Mouse (Mus musculus) neural tube, embryonic 15.5 days (tissue): ENCODE measurements at regions not wholly inside any gene's neighbourhood (a gene's known extent, or its start where the extent isn't known, plus 50 kb on each side); places are given as distances from the start of the nearest gene placed in this dataset.

Experiments used
- ATAC-seq: fragments of 200-750 bp; cut with Nextera tagmentation; 2 replicates; pipeline ENCODE4 v1.8.0; 2017; ENCODE audit warnings: mild to moderate bottlenecking, moderate TSS enrichment, moderate library complexity; ENCODE audit not compliant: low FRiP score
- H3K27ac ChIP-seq: fragments of 300-500 bp; sonication (generic); replicated peaks from 2 replicates; pipeline ENCODE4 v1.5.1; 2015; ENCODE audit warnings: mild to moderate bottlenecking, inconsistent platforms
- H3K27me3 ChIP-seq: fragments of 300-500 bp; sonication (generic); replicated peaks from 2 replicates; pipeline ENCODE4 v1.6.1; 2015; ENCODE audit warnings: inconsistent platforms
- H3K36me3 ChIP-seq: fragments of 300-500 bp; sonication (generic); 2 replicates; pipeline ENCODE4 v1.6.1; 2015; ENCODE audit warnings: inconsistent platforms
- H3K4me1 ChIP-seq: fragments of 300-500 bp; sonication (generic); 2 replicates; pipeline ENCODE4 v1.6.1; 2015; ENCODE audit warnings: inconsistent platforms
- H3K4me2 ChIP-seq: fragments of 300-500 bp; sonication (generic); 2 replicates; pipeline ENCODE4 v1.6.1; 2015; ENCODE audit warnings: inconsistent platforms, mild to moderate bottlenecking, moderate library complexity
- H3K4me3 ChIP-seq: fragments of 300-500 bp; sonication (generic); replicated peaks from 2 replicates; pipeline ENCODE4 v1.5.1; 2015; ENCODE audit warnings: mild to moderate bottlenecking, inconsistent platforms
- H3K9ac ChIP-seq: fragments of 300-500 bp; sonication (generic); replicated peaks from 2 replicates; pipeline ENCODE4 v1.6.1; 2015; ENCODE audit warnings: mild to moderate bottlenecking, inconsistent platforms
- H3K9me3 ChIP-seq: fragments of 300-500 bp; sonication (generic); replicated peaks from 2 replicates; pipeline ENCODE4 v1.6.1; 2016; ENCODE audit warnings: inconsistent platforms
- WGBS: fragments of 180-500 bp; shearing (Covaris S2); methylation state at CpG from one replicate; pipeline ENCODE4 v1.1.7; 2015; ENCODE audit warnings: mixed read lengths; 5-methylcytosine and 5-hydroxymethylcytosine counted together

DNA sequence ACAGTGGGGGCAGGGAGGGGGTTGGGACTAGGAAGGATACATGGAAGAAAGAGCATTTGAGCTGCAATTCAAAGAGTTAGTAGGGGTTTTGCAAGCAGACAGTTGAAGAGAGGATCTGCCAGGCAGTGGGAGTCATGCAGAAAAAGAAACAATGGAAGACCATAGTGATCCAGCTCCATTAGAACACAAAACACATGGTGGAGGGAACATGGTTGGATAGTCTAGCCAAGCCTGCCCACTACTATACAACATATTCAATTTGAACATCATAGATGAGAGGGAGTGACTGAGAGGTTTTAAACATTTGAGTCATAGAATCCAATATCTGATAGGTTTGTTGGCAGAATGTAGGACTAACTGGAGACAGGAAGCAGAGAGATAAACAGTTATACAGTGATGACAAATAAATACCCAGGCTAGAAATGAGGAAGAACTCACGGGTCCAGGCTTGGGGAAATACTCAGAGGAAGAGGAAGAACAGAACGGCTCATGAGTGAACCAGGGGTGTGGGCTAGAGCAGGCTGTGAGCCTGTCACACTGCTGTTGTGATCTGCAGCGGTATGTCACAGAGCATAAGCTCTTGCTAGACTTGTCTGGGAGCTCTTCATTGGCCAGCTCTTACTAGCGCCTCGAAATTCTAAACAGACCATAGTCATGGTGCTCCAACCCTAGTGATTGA is 646.5 kb downstream of the Bcl11a start:
- no peaks in the 10 kb centered on the region for H3K9me3 ChIP-seq
- ATAC-seq: no peak
- 90% methylated on average over 5 of the region's 5 CpGs for WGBS

DNA sequence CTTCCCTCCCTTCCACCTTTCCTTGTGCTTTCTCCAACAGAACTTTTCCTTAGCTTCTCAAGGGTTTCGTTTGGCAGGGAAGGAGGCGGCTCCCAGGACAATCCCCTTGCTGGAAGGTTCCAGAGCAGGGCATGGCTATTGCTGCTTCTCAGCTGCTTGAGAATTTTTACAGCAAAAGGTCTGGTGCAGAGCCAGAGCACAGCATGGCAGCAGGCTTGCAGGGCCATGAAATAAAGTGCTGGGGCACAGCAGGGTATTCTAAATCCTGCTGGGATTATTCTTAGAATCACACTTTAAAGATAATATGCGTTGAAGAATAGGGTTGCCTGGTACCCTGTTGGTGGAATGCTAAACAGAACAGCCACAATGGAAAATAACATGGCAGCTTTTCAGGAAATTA is 648.5 kb downstream of the Bcl11a start:
- Histone ChIP-seq H3K4me3 (no peak overlapping the region), H3K27me3 (no peaks in the 10 kb centered on the region), H3K4me2 (no peak overlapping the region), H3K9me3 (no peaks in the 10 kb centered on the region), H3K36me3 (no peaks in the 10 kb centered on the region), H3K9ac (no peak overlapping the region), H3K4me1 (no peaks in the 10 kb centered on the region), H3K27ac (no peak overlapping the region)
- 21% methylated on average over 3 of the region's 3 CpGs for WGBS
- no peak for ATAC-seq

More for the DNA sequence above, 646.5 kb downstream of the Bcl11a start:
- Histone ChIP-seq H3K4me1 (no peaks in the 10 kb centered on the region), H3K4me3 (no peak overlapping the region), H3K9ac (no peak overlapping the region), H3K27ac (no peak overlapping the region), H3K4me2 (no peak overlapping the region), H3K36me3 (no peaks in the 10 kb centered on the region), H3K27me3 (no peaks in the 10 kb centered on the region)

GRCm38 (mm10) chr11:24727404-24727803 is 649.5 kb downstream of the Bcl11a start:
- H3K9me3 ChIP-seq: no peaks in the 10 kb centered on the region
- no peak overlapping the region for H3K9ac ChIP-seq
- no peaks in the 10 kb centered on the region for H3K27me3 ChIP-seq
- no peak overlapping the region for H3K27ac ChIP-seq
- no peak for ATAC-seq
- no peaks in the 10 kb centered on the region for H3K4me1 ChIP-seq
- H3K36me3 ChIP-seq: no peaks in the 10 kb centered on the region
- 22% methylated on average over 1 of the region's 1 CpGs for WGBS
- H3K4me2 ChIP-seq: no peak overlapping the region
- no peak overlapping the region for H3K4me3 ChIP-seq

DNA sequence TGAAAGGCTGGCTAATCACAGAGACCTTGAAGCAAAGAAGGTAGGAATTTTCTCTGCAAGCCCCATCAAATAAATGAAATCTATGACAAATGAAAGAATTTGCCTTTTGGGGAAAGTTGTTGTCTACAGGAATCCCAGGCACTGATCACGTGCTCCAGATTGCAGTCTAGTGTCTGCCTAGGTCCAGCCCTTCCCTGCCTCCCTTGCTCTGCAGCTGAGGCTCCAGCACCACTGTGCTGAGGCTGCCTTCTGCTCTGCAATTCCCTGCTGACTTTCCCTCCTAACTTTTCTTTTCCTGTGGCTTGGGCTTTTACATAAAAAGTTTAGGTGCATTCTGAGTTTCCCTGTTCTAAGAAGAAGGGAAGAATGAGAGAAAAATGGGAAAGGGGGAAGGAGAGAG is 653.6 kb downstream of the Bcl11a start:
- ATAC-seq: no peak
- no peaks in the 10 kb centered on the region for H3K36me3 ChIP-seq
- H3K4me3 ChIP-seq: no peak overlapping the region
- H3K4me2 ChIP-seq: no peak overlapping the region
- no peak overlapping the region for H3K27ac ChIP-seq
- H3K27me3 ChIP-seq: no peaks in the 10 kb centered on the region
- no peaks in the 10 kb centered on the region for H3K4me1 ChIP-seq
- no peaks in the 10 kb centered on the region for H3K9me3 ChIP-seq
- no peak overlapping the region for H3K9ac ChIP-seq
- WGBS: 15% methylated on average over 1 of the region's 1 CpGs

DNA sequence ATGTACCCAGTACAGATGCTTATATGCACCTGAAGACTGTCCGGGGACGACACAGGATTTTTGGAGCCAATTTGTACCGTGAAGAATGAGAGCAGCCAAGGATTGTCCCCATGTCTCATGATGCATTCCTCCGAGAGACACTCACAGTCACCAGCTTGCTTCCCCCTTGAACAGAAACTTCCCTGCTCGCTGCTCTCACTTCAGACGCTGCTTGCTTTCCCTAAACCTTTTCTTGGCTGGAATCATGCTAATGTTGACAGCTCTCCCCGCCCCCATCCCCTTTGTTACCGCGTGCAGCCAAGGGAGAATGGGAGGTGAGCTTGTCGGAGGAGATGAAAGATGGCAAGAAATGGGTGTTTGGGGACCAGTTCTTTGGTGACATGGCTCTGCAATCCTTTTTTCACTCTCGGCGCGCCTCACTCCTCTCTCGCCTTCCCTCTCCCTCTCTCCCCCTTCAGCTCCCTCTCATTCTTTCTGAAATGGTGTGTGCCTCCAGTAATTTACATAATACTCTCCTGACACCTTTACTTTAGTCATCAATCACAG is 661.9 kb downstream of the Bcl11a start:
- Histone ChIP-seq H3K4me3 (peak overlapping the region; percentile 24), H3K4me2 (peak overlapping the region; percentile 63), H3K9me3 (no peaks in the 10 kb centered on the region), H3K4me1 (peaks cover 16% of the 10 kb centered on the region), H3K27ac (peak overlapping the region; percentile 69), H3K9ac (peak overlapping the region; percentile 34), H3K36me3 (no peaks in the 10 kb centered on the region), H3K27me3 (no peaks in the 10 kb centered on the region)
- 6% methylated on average over 14 of the region's 14 CpGs for WGBS
- ATAC-seq: peak; percentile 75; the same call in 1 of the 2 replicates

DNA sequence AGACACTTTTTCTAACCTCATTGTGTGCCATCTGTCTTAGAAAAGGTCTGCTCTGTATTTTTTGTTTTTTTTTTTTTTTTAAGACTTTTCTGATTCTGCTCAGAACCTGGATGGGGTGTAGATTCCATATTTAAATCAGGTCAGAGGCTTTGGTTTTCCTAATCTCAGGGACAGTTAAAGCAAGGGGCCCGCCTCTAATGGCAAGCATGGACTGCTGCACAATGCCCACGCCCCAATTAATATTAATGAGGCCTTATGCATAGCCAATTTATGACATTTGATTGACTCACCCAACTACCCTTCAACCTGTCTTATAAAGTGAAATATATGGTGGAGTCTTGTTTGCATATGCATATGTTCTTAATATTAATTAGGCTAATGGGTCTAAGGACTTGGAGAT is 662.6 kb downstream of the Bcl11a start:
- peaks cover 16% of the 10 kb centered on the region for H3K4me1 ChIP-seq
- H3K36me3 ChIP-seq: no peaks in the 10 kb centered on the region
- peak overlapping the region; percentile 63 for H3K4me2 ChIP-seq
- 38% methylated on average over 2 of the region's 2 CpGs for WGBS
- no peak overlapping the region for H3K4me3 ChIP-seq
- no peaks in the 10 kb centered on the region for H3K9me3 ChIP-seq
- no peak for ATAC-seq
- no peaks in the 10 kb centered on the region for H3K27me3 ChIP-seq
- H3K27ac ChIP-seq: peak overlapping the region; percentile 54; the same call in 1 of the 2 replicates
- H3K9ac ChIP-seq: no peak overlapping the region

GRCm38 (mm10) chr11:24742561-24742960 is 664.7 kb downstream of the Bcl11a start:
- Histone ChIP-seq H3K27me3 (no peaks in the 10 kb centered on the region), H3K9me3 (no peaks in the 10 kb centered on the region), H3K4me3 (no peak overlapping the region), H3K4me2 (no peak overlapping the region), H3K4me1 (peaks cover 16% of the 10 kb centered on the region), H3K27ac (no peak overlapping the region; the same call in 1 of the 2 replicates), H3K36me3 (no peaks in the 10 kb centered on the region), H3K9ac (0 out of 2 replicates have a peak overlapping the region, but pooled peaks have one; percentile 24)
- 42% methylated on average over 8 of the region's 8 CpGs for WGBS
- peak; percentile 32; the same call in 1 of the 2 replicates for ATAC-seq

DNA sequence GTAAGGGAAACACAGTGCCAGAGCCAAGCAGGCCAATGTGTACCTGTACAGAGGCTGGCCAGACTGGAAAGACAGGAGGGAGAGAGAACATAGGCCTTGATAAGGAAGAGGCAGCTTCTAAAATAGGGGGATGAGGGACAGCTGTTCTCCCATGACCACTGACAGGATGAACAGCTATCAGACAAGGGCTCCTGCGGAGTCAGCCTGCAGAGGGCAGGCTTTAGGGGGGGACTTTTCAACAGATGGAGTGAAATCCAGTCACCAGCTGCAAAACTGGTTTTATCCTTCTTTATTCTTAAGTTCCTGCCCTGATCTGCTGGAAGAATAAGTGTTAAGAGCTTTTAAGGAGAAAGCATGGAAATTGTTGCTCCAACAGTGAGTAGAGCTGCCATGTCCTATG is 665.6 kb downstream of the Bcl11a start:
- 53% methylated on average over 1 of the region's 1 CpGs for WGBS
- Histone ChIP-seq H3K36me3 (no peaks in the 10 kb centered on the region), H3K27me3 (no peaks in the 10 kb centered on the region), H3K4me3 (no peak overlapping the region), H3K27ac (no peak overlapping the region), H3K4me2 (no peak overlapping the region), H3K9ac (no peak overlapping the region), H3K4me1 (peaks cover 16% of the 10 kb centered on the region), H3K9me3 (no peaks in the 10 kb centered on the region)
- no peak for ATAC-seq

DNA sequence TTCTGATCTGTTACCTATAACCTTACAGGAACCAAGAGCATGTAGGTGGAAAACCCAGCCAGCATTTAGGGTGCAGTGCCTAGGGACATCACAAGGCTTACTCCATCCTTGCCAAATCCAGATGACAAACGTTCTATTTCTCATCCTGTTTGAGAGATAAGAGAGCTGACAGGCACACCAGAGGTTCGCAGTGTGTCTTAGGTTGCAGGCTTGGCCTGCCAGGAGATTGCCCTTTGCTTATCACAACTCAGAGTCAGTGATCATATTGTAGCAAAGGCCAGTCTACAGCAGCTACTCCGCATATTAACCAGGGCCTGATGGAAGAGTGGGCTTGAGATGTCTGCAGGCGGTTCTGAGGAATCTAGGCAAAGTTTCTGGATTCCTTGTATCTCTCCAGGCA is 668.0 kb downstream of the Bcl11a start:
- 89% methylated on average over 4 of the region's 4 CpGs for WGBS
- no peak overlapping the region for H3K27ac ChIP-seq
- ATAC-seq: no peak

DNA sequence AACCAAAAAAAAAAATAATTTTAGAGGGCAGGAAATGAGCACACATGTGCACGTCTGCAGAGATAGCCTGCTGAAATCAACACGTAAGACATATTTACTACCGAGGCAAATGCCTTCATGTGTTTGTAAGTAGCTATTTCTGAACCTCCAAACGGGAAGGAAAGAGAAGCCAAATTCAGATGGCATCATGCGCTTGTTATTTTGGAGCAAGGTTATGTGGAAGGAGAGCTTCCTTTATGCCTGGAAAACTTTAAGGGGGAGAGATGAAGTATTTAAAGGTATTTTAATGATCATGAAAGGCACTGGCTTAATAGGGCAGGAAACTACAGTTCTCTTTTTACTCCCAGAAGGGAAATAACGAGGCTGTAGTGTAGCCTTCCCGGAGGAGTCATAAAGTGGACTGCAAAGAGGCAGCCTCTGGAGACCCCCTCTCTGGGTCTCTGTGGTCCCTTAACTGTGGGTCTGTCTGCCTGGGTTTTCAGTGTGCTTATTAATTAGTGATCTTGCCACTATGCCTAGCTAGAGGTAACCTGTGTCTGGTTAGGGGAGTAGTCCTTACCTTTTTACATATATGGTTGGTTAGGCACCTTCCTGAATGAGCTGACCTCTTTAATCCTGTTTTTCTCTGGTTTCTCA is 672.4 kb downstream of the Bcl11a start:
- 45% methylated on average over 7 of the region's 7 CpGs for WGBS
- no peak overlapping the region for H3K27ac ChIP-seq
- no peak overlapping the region for H3K4me2 ChIP-seq
- ATAC-seq: no peak
- H3K36me3 ChIP-seq: no peaks in the 10 kb centered on the region
- H3K4me3 ChIP-seq: no peak overlapping the region
- H3K27me3 ChIP-seq: no peaks in the 10 kb centered on the region
- H3K9ac ChIP-seq: no peak overlapping the region
- no peaks in the 10 kb centered on the region for H3K9me3 ChIP-seq
- 0 out of 2 replicates have a peak, but pooled peaks cover 5% of the 10 kb centered on the region for H3K4me1 ChIP-seq

More for the DNA sequence above, 668.0 kb downstream of the Bcl11a start:
- Histone ChIP-seq H3K4me1 (0 out of 2 replicates have a peak, but pooled peaks cover 9% of the 10 kb centered on the region), H3K27me3 (no peaks in the 10 kb centered on the region), H3K4me2 (no peak overlapping the region), H3K9me3 (no peaks in the 10 kb centered on the region), H3K9ac (no peak overlapping the region), H3K4me3 (no peak overlapping the region), H3K36me3 (no peaks in the 10 kb centered on the region)

GRCm38 (mm10) chr11:24758130-24758529 is 680.3 kb downstream of the Bcl11a start:
- Histone ChIP-seq H3K36me3 (no peaks in the 10 kb centered on the region), H3K4me1 (no peaks in the 10 kb centered on the region), H3K27me3 (no peaks in the 10 kb centered on the region), H3K4me2 (no peak overlapping the region), H3K4me3 (no peak overlapping the region), H3K9ac (no peak overlapping the region), H3K9me3 (no peaks in the 10 kb centered on the region), H3K27ac (no peak overlapping the region)
- no peak for ATAC-seq

DNA sequence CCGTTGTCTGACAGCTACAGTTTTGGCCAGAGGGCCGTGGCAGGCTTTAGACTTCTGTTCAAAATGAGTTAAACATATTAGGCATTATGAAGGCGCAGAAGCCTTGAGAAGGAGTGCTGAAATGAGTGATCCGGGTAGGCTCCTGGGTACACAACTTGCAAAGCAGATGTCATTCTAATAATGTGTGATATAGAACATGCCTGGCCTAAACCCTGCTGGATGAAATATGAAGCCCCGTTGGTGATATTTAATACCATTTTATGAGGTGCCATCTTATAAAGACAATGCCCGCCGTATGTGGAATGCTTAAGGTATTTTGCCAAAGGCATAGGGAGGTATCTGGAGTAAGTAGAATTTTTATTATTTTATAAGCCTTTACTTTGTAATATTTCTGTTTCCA is 705.6 kb downstream of the Bcl11a start:
- 68% methylated on average over 7 of the region's 7 CpGs for WGBS
- H3K36me3 ChIP-seq: no peaks in the 10 kb centered on the region
- no peak for ATAC-seq
- no peaks in the 10 kb centered on the region for H3K9me3 ChIP-seq
- H3K27ac ChIP-seq: no peak overlapping the region
- no peak overlapping the region for H3K4me3 ChIP-seq
- H3K4me1 ChIP-seq: no peaks in the 10 kb centered on the region
- H3K9ac ChIP-seq: no peak overlapping the region
- no peak overlapping the region for H3K4me2 ChIP-seq
- H3K27me3 ChIP-seq: no peaks in the 10 kb centered on the region
